Mouse (Mus musculus): ENCODE data around the gene Smim4. TPM values are rescaled to one million over a fixed set of nuclear protein-coding genes. Genes with fewer than 3 reads are reported as not detected.

Smim4 gene
- polyA plus RNA-seq, 1 experiment from 2014 or later, result 118 TPM

DNA sequence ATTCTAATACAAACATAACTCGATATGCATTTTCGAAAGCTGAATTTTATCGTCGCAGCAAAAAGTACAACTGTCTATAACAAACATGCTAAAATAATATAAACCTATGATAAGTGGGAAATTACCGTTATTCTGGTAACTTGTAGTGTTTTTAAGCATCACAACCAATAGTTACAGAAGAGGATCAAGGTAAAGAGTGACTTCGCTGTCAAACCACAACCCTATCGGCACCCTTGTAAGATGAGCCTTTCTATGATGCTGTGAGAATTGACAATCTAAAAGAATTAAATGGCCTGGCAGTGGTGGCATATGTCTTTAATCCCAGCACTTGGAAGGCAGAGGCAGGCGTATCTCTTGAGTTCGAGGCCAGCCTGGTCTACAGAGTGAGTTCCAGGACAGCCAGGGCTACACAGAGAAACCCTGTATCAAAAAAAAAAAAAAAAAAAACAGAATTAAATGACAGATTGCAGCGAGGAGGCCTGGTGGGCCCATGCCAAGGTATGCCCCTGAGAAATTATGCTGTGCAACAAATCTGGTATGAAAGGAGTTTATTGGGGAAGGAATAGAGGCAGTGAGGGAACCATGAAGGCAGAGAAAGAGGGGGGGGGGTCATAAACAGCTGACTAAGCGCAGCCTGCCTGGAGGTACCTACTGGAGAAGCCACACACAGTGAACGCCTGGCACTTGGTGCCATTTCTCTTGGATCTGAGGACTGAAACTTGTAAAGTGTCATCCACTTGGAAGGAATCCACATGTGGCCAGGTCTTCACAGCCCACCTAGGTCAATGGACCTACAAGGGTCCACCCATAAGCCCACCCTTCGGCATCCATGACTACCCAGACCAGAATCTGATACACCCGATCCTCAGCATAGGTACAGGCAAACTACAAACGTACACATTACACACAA is 825 bp upstream of the Smim4 start:
- WGBS, result 59% methylated on average over 15 of the region's 15 CpGs
- peak overlapping the region; percentile 86; the same call in 1 of the 2 replicates for H3K27ac ChIP-seq (ENCODE audit: low read length)
- H3K4me3 ChIP-seq (ENCODE audit: low read depth, low read length), result peak overlapping the region; percentile 26
- no peaks in the 10 kb centered on the region for H3K9me3 ChIP-seq (ENCODE audit: low read length)
- ATAC-seq (no peak), DNase-seq (ENCODE audit: low spot score) (no peak)
- no peaks in the 10 kb centered on the region for H3K27me3 ChIP-seq (replicated peaks; ENCODE audit: insufficient read depth, low read length)
- no peak overlapping the region for H3K9ac ChIP-seq (replicated peaks; ENCODE audit: low read depth)
- TF ChIP-seq EP300 (IDR thresholded peaks at IDR 0.05) (no peak), CTCF (IDR thresholded peaks at IDR 0.05) (no peak)
- H3K4me1 ChIP-seq (ENCODE audit: insufficient read depth, low read depth, low read length), result peaks cover 22% of the 10 kb centered on the region; the same call in 1 of the 2 replicates
- H3K4me2 ChIP-seq (replicated peaks; ENCODE audit: low read depth, low read length), result peak overlapping the region; percentile 46
- H3K36me3 ChIP-seq (ENCODE audit: insufficient read depth, low read length), result no peaks in the 10 kb centered on the region

DNA sequence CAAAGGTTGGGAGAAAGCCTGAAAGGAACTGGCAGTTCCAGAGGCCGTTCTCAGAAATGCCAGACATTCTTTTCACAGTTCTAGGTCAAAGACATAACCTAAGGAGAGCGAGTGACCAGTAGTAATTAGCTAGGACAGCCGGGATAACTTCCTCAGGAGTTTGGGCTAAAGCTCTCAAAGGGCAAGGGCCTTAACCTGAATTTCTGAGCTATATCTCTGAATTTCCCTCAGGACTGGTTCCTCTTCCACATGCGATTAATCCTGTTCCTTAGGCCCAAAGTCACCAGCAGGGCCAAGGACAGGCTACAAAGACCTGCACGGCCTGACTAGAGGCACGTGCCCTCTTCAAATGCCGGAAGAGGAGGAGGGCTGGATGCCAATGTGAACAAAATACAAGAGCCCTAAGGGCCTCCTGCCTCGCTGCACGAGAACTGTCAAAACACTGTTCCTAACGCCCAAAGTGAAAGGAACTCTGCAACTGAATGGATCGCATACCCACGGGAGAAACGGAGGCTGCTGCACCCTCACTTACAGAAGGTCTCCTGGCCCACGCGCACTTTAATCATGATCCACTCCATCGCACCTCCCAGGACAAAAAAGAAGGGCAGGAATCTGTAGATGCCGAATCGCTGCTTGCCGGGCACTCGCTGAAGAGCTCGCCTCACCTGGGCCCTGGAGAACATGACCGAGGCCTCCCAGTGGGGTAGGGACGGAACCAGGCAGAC is 493 bp downstream of the Smim4 start:
- H3K4me1 ChIP-seq (ENCODE audit: insufficient read depth, low read depth, low read length), result peaks cover 14% of the 10 kb centered on the region; the same call in 1 of the 2 replicates
- peak; percentile 92 for DNase-seq (ENCODE audit: low spot score)
- 1% methylated on average over 23 of the region's 23 CpGs for WGBS
- no peaks in the 10 kb centered on the region for H3K27me3 ChIP-seq (replicated peaks; ENCODE audit: insufficient read depth, low read length)
- H3K36me3 ChIP-seq (ENCODE audit: insufficient read depth, low read length), result no peaks in the 10 kb centered on the region
- peak overlapping the region; percentile 75 for H3K4me2 ChIP-seq (replicated peaks; ENCODE audit: low read depth, low read length)
- TF ChIP-seq EP300 (IDR thresholded peaks at IDR 0.05), result peak; percentile 68
- TF ChIP-seq CTCF (IDR thresholded peaks at IDR 0.05), result peak; percentile 46; the same call in 1 of the 2 replicates
- H3K9me3 ChIP-seq (ENCODE audit: low read length), result no peaks in the 10 kb centered on the region
- peak overlapping the region; percentile 75 for H3K9ac ChIP-seq (replicated peaks; ENCODE audit: low read depth)
- peak; percentile 57 for ATAC-seq
- peak overlapping the region; percentile 74 for H3K4me3 ChIP-seq (ENCODE audit: low read depth, low read length)
- peak overlapping the region; percentile 95 for H3K27ac ChIP-seq (ENCODE audit: low read length)

DNA sequence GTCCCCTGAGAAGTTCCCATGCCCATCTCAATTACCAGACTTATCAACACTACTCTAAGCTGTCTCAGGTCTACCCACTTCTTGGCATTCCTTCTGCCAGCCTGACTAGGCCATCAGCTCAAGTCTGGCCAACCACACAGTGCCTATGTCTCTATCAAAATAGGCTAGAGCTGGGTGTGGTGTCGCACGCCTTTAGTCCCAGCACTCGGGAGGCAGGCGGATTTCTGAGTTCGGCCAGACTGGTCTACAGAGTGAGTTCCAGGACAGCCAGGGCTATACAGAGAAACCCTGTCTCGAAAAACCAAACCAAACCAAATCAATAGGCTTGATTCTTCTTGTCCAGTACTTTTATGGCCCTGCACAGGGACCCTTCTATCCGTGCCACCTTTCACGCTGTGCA is 1.9 kb downstream of the Smim4 start:
- ATAC-seq (no peak), DNase-seq (ENCODE audit: low spot score) (no peak)
- no peaks in the 10 kb centered on the region for H3K9me3 ChIP-seq (ENCODE audit: low read length)
- peaks cover 5% of the 10 kb centered on the region; the same call in 1 of the 2 replicates for H3K4me1 ChIP-seq (ENCODE audit: insufficient read depth, low read depth, low read length)
- peak overlapping the region; percentile 36 for H3K4me2 ChIP-seq (replicated peaks; ENCODE audit: low read depth, low read length)
- H3K27me3 ChIP-seq (replicated peaks; ENCODE audit: insufficient read depth, low read length), result no peaks in the 10 kb centered on the region
- no peak overlapping the region for H3K9ac ChIP-seq (replicated peaks; ENCODE audit: low read depth)
- no peak for TF ChIP-seq EP300 (IDR thresholded peaks at IDR 0.05)
- TF ChIP-seq CTCF (IDR thresholded peaks at IDR 0.05), result no peak
- no peak overlapping the region for H3K4me3 ChIP-seq (ENCODE audit: low read depth, low read length)
- 89% methylated on average over 8 of the region's 8 CpGs for WGBS
- H3K36me3 ChIP-seq (ENCODE audit: insufficient read depth, low read length), result 0 out of 2 replicates have a peak, but pooled peaks cover 2% of the 10 kb centered on the region
- 0 out of 2 replicates have a peak overlapping the region, but pooled peaks have one; percentile 28 for H3K27ac ChIP-seq (ENCODE audit: low read length)

DNA sequence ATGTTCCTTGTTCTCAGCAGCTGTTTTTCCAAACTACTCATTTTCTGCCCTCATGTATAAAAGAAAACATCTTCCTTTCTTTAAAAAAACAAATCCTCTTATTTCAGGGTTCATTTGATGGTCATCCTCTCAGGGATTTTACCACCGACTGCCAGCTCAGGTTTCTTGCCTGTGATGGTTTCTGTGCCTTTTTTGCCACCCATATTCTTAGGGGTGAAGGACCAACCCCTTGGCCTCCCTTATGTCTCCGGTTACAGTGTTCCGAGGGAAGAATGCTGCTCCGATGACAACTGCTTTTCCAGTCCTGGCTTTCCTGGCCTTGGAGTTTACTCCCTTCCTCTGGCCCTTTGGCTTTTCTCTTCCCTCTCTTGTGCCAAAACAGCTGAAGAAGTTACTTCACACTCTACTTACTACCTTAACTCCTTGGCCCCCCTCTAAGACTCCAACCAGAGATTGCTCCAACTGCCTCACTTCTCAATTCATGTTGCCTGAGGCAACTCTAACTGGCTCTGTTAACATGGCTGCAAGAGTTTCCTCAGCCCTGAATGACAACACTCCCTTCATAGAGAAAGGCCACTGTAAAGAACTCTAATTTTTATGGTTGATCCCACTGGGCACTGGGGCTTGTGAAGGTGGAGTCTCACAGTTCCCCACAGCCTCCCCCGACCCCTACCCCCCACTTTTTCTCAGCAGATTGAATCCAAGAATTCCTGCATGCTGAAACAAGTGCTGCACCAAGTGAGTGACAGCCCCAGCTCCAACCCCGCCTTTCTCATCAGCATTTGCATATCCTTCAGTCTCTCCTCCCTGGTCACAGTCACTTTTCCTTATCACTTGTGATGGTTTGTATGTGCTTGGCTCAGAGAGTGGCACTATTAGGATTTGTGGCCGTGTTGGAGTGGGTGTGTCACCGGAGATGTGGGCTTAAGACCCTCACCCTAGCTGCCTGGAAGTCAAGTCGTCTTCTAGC is 3.4 kb downstream of the Smim4 start:
- Histone ChIP-seq H3K27me3 (replicated peaks; ENCODE audit: insufficient read depth, low read length) (no peaks in the 10 kb centered on the region), H3K27ac (ENCODE audit: low read length) (peak overlapping the region; percentile 72), H3K4me2 (replicated peaks; ENCODE audit: low read depth, low read length) (peak overlapping the region; percentile 25; the same call in 1 of the 2 replicates), H3K36me3 (ENCODE audit: insufficient read depth, low read length) (0 out of 2 replicates have a peak, but pooled peaks cover 6% of the 10 kb centered on the region), H3K9ac (replicated peaks; ENCODE audit: low read depth) (no peak overlapping the region), H3K9me3 (ENCODE audit: low read length) (no peaks in the 10 kb centered on the region), H3K4me3 (ENCODE audit: low read depth, low read length) (no peak overlapping the region), H3K4me1 (ENCODE audit: insufficient read depth, low read depth, low read length) (peaks cover 4% of the 10 kb centered on the region; the same call in 1 of the 2 replicates)
- peak; percentile 71 for DNase-seq (ENCODE audit: low spot score)
- WGBS, result 51% methylated on average over 9 of the region's 9 CpGs
- ATAC-seq, result no peak
- no peak for TF ChIP-seq CTCF (IDR thresholded peaks at IDR 0.05)
- no peak for TF ChIP-seq EP300 (IDR thresholded peaks at IDR 0.05)

DNA sequence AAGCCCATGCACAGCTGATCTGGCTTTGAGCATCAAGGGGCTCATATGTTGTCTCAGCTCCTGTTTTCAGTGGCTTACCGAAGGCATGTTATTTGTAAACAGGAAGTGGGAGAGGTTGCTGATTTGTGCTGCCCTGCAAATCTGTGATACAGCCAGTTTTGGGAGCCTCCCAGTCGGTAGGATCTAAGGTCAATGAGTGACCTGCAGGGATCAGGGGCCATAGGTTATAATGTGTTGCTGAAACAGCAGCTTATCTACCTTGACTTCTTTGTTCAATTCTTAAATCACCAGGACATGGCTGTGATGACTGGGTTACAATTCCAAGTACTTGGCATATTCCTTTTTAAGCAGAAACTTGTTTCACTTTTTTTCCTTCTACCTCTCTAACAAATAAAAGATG is 13.2 kb downstream of the Smim4 start:
- Histone ChIP-seq H3K4me1 (ENCODE audit: insufficient read depth, low read depth, low read length) (no peaks in the 10 kb centered on the region), H3K36me3 (ENCODE audit: insufficient read depth, low read length) (peaks cover 25% of the 10 kb centered on the region; the same call in 1 of the 2 replicates), H3K9me3 (ENCODE audit: low read length) (no peaks in the 10 kb centered on the region), H3K27ac (ENCODE audit: low read length) (no peak overlapping the region), H3K9ac (replicated peaks; ENCODE audit: low read depth) (no peak overlapping the region), H3K27me3 (replicated peaks; ENCODE audit: insufficient read depth, low read length) (no peaks in the 10 kb centered on the region), H3K4me2 (replicated peaks; ENCODE audit: low read depth, low read length) (no peak overlapping the region), H3K4me3 (ENCODE audit: low read depth, low read length) (no peak overlapping the region)
- no peak for TF ChIP-seq EP300 (IDR thresholded peaks at IDR 0.05)
- TF ChIP-seq CTCF (IDR thresholded peaks at IDR 0.05), result no peak
- 56% methylated on average over 2 of the region's 2 CpGs for WGBS
- ATAC-seq (no peak), DNase-seq (ENCODE audit: low spot score) (no peak)
